Mouse (Mus musculus): ENCODE measurements at regions not wholly inside any gene's neighbourhood (a gene's known extent, or its start where the extent isn't known, plus 50 kb on each side); places are given as distances from the start of the nearest gene placed in this dataset.

GRCm38 (mm10) chr2:160152101-160152500, 181.9 kb downstream of the Gm826 start:
- ATAC-seq (replicated peaks; ENCODE audit: low FRiP score, low TSS enrichment, low read depth) (no peak), DNase-seq (ENCODE audit: low spot score) (no peak)
- H3K27ac ChIP-seq (ENCODE audit: low read depth), result no peak overlapping the region
- H3K27me3 ChIP-seq (replicated peaks; ENCODE audit: control insufficient read depth, insufficient read depth, low read length), result no peaks in the 10 kb centered on the region
- peaks cover 5% of the 10 kb centered on the region; the same call in 1 of the 2 replicates for H3K4me1 ChIP-seq (replicated peaks; ENCODE audit: control insufficient read depth, insufficient read depth, low read length)
- 72% methylated on average over 3 of the region's 3 CpGs for WGBS
- H3K4me2 ChIP-seq (ENCODE audit: low read length), result no peak overlapping the region
- no peak overlapping the region for H3K4me3 ChIP-seq (ENCODE audit: low read depth, low read length)
- H3K36me3 ChIP-seq (ENCODE audit: control insufficient read depth, insufficient read depth, low read length), result no peaks in the 10 kb centered on the region
- no peak overlapping the region for H3K9ac ChIP-seq (ENCODE audit: low read length)
- no peaks in the 10 kb centered on the region for H3K9me3 ChIP-seq (ENCODE audit: control insufficient read depth, low read length)

DNA sequence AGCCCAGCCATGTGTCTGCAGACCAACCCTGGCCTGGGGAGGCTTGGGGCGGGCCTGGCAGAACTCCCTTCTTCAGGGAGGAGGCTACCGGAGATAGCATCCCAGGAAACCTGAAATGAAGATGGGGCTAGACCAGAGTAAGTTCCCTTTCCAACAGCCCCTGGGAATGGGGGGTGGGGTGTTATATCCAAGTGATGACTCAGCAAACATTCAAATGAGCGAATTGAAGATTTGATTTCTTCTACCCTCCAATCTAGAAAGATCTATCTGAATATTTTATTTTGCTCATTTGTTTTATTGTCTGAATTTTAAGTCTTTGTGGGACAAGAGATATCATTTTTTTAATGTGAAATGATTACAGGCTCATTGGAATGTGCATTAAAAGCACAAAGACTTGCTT, 185.0 kb downstream of the Gm826 start:
- H3K9ac ChIP-seq (ENCODE audit: low read length), result no peak overlapping the region
- no peaks in the 10 kb centered on the region for H3K36me3 ChIP-seq (ENCODE audit: control insufficient read depth, insufficient read depth, low read length)
- H3K4me2 ChIP-seq (ENCODE audit: low read length), result no peak overlapping the region
- ATAC-seq (replicated peaks; ENCODE audit: low FRiP score, low TSS enrichment, low read depth) (no peak), DNase-seq (ENCODE audit: low spot score) (no peak)
- H3K27ac ChIP-seq (ENCODE audit: low read depth), result no peak overlapping the region
- no peak overlapping the region for H3K4me3 ChIP-seq (ENCODE audit: low read depth, low read length)
- H3K27me3 ChIP-seq (replicated peaks; ENCODE audit: control insufficient read depth, insufficient read depth, low read length), result no peaks in the 10 kb centered on the region
- H3K4me1 ChIP-seq (replicated peaks; ENCODE audit: control insufficient read depth, insufficient read depth, low read length), result peaks cover 5% of the 10 kb centered on the region; the same call in 1 of the 2 replicates
- no peaks in the 10 kb centered on the region for H3K9me3 ChIP-seq (ENCODE audit: control insufficient read depth, low read length)
- 92% methylated on average over 3 of the region's 3 CpGs for WGBS

GRCm38 (mm10) chr2:160148516-160148915, 185.4 kb downstream of the Gm826 start:
- Histone ChIP-seq H3K9me3 (ENCODE audit: control insufficient read depth, low read length) (no peaks in the 10 kb centered on the region), H3K36me3 (ENCODE audit: control insufficient read depth, insufficient read depth, low read length) (no peaks in the 10 kb centered on the region), H3K27me3 (replicated peaks; ENCODE audit: control insufficient read depth, insufficient read depth, low read length) (no peaks in the 10 kb centered on the region), H3K9ac (ENCODE audit: low read length) (no peak overlapping the region), H3K4me2 (ENCODE audit: low read length) (no peak overlapping the region), H3K4me1 (replicated peaks; ENCODE audit: control insufficient read depth, insufficient read depth, low read length) (peaks cover 1% of the 10 kb centered on the region; the same call in 1 of the 2 replicates), H3K27ac (ENCODE audit: low read depth) (no peak overlapping the region), H3K4me3 (ENCODE audit: low read depth, low read length) (no peak overlapping the region)
- DNase-seq (ENCODE audit: low spot score) (no peak), ATAC-seq (replicated peaks; ENCODE audit: low FRiP score, low TSS enrichment, low read depth) (no peak)
- WGBS, result 64% methylated on average over 10 of the region's 10 CpGs

DNA sequence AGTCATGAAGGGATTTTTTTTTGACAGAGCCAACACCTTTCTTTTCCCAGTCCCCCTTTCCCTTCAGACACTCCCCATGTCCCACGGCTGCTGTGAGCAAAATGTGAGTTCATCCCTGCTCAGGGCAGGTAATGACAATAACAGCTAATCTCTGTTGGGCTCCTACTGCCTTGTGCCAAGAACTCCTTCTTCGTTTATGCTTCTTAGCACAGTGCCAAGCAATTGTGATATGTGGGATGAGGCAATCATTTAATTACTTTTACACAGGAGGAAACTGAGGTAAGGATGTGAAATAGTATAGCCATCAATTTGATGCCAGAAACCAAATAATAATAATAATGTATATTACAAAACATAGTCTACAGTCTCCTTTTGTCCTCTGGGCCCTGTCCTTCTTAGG, 185.9 kb downstream of the Gm826 start:
- ATAC-seq (replicated peaks; ENCODE audit: low FRiP score, low TSS enrichment, low read depth), result no peak
- Histone ChIP-seq H3K27me3 (replicated peaks; ENCODE audit: control insufficient read depth, insufficient read depth, low read length) (no peaks in the 10 kb centered on the region), H3K27ac (ENCODE audit: low read depth) (no peak overlapping the region), H3K9ac (ENCODE audit: low read length) (no peak overlapping the region), H3K9me3 (ENCODE audit: control insufficient read depth, low read length) (no peaks in the 10 kb centered on the region), H3K4me2 (ENCODE audit: low read length) (no peak overlapping the region), H3K36me3 (ENCODE audit: control insufficient read depth, insufficient read depth, low read length) (no peaks in the 10 kb centered on the region), H3K4me1 (replicated peaks; ENCODE audit: control insufficient read depth, insufficient read depth, low read length) (no peaks in the 10 kb centered on the region), H3K4me3 (ENCODE audit: low read depth, low read length) (no peak overlapping the region)
- 70% methylated on average over 2 of the region's 2 CpGs for WGBS
- DNase-seq (ENCODE audit: low spot score), result no peak

- WGBS, result 63% methylated on average over 4 of the region's 4 CpGs
- no peak for ATAC-seq (replicated peaks; ENCODE audit: low FRiP score, low TSS enrichment, low read depth)
Measured at GRCm38 (mm10) chr2:160140166-160140740, 193.7 kb downstream of the Gm826 start.

DNA sequence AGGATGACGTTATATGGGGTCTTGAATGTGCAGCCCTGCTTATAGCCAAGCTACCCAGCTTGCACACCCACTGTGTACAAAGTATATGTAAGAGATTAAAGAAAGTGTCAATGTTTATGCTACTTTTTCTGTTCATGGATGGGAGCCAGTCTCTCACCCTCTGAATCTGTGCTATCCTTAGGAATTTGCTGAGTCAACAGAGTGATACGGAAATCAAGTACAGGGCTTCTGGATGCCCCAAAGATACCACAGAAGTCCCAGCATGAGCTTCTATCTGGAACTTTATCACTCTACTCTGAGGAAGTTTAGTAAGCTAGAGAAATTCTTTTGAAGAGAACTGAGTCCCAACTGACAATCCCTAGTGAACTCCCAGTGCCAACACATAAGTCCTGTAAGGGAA, 195.9 kb downstream of the Gm826 start:
- Histone ChIP-seq H3K4me2 (ENCODE audit: low read length) (no peak overlapping the region), H3K9ac (ENCODE audit: low read length) (no peak overlapping the region), H3K4me1 (replicated peaks; ENCODE audit: control insufficient read depth, insufficient read depth, low read length) (no peaks in the 10 kb centered on the region), H3K4me3 (ENCODE audit: low read depth, low read length) (no peak overlapping the region), H3K27ac (ENCODE audit: low read depth) (no peak overlapping the region), H3K27me3 (replicated peaks; ENCODE audit: control insufficient read depth, insufficient read depth, low read length) (no peaks in the 10 kb centered on the region), H3K9me3 (ENCODE audit: control insufficient read depth, low read length) (no peaks in the 10 kb centered on the region), H3K36me3 (ENCODE audit: control insufficient read depth, insufficient read depth, low read length) (no peaks in the 10 kb centered on the region)
- WGBS, result 55% methylated on average over 2 of the region's 2 CpGs
- no peak for ATAC-seq (replicated peaks; ENCODE audit: low FRiP score, low TSS enrichment, low read depth)
- DNase-seq (ENCODE audit: low spot score), result no peak

More at GRCm38 (mm10) chr2:160140166-160140740, 193.7 kb downstream of the Gm826 start:
- Histone ChIP-seq H3K4me3 (ENCODE audit: low read depth, low read length) (no peak overlapping the region), H3K4me1 (replicated peaks; ENCODE audit: control insufficient read depth, insufficient read depth, low read length) (no peaks in the 10 kb centered on the region), H3K27me3 (replicated peaks; ENCODE audit: control insufficient read depth, insufficient read depth, low read length) (no peaks in the 10 kb centered on the region), H3K9me3 (ENCODE audit: control insufficient read depth, low read length) (no peaks in the 10 kb centered on the region), H3K27ac (ENCODE audit: low read depth) (no peak overlapping the region), H3K9ac (ENCODE audit: low read length) (no peak overlapping the region), H3K36me3 (ENCODE audit: control insufficient read depth, insufficient read depth, low read length) (no peaks in the 10 kb centered on the region), H3K4me2 (ENCODE audit: low read length) (no peak overlapping the region)
- no peak for DNase-seq (ENCODE audit: low spot score)

DNA sequence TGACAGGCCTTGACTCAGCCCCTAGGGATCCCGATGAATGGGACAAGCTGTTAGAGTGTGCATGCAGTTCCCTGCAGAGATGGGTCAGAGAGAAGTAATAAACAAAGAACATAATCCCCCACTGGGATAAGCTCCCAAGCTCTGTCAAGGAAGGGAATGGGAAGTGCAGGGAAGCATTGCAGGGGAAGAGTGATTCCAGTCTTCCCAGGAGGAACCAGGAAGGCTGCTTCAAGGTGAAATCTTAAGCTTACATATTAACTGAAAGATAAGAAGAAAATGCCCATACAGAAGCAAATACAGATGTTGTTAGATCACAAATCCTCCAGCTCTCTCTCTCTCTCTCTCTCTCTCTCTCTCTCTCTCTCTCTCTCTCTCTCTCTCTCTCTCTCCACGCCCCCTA, 202.2 kb downstream of the Gm826 start:
- Histone ChIP-seq H3K27ac (ENCODE audit: low read depth) (no peak overlapping the region), H3K36me3 (ENCODE audit: control insufficient read depth, insufficient read depth, low read length) (no peaks in the 10 kb centered on the region), H3K4me3 (ENCODE audit: low read depth, low read length) (no peak overlapping the region), H3K27me3 (replicated peaks; ENCODE audit: control insufficient read depth, insufficient read depth, low read length) (no peaks in the 10 kb centered on the region), H3K4me1 (replicated peaks; ENCODE audit: control insufficient read depth, insufficient read depth, low read length) (no peaks in the 10 kb centered on the region), H3K9ac (ENCODE audit: low read length) (no peak overlapping the region), H3K9me3 (ENCODE audit: control insufficient read depth, low read length) (no peaks in the 10 kb centered on the region), H3K4me2 (ENCODE audit: low read length) (no peak overlapping the region)
- no peak for ATAC-seq (replicated peaks; ENCODE audit: low FRiP score, low TSS enrichment, low read depth)
- 50% methylated on average over 2 of the region's 2 CpGs for WGBS
- no peak for DNase-seq (ENCODE audit: low spot score)

DNA sequence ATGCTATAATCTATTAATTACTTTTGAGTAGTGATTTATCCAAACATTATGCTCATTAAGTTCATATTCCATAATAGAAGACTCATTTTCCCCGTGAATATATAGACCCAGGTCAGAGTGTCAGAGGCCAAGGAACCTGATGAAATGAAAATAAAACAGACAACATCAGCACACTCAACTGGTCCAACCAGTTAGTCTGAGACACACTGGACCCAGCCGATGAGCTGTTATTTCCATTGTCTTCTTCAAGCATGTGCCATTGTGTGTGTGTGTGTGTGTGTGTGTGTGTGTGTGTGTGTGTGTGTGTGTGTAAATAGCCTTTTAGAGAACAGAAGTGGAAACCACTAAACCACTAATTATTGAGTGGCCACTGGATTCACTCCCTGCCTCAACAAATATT, 202.6 kb downstream of the Gm826 start:
- no peak overlapping the region for H3K27ac ChIP-seq (ENCODE audit: low read depth)
- H3K4me1 ChIP-seq (replicated peaks; ENCODE audit: control insufficient read depth, insufficient read depth, low read length), result no peaks in the 10 kb centered on the region
- 59% methylated on average over 2 of the region's 2 CpGs for WGBS
- no peaks in the 10 kb centered on the region for H3K27me3 ChIP-seq (replicated peaks; ENCODE audit: control insufficient read depth, insufficient read depth, low read length)
- no peaks in the 10 kb centered on the region for H3K36me3 ChIP-seq (ENCODE audit: control insufficient read depth, insufficient read depth, low read length)
- ATAC-seq (replicated peaks; ENCODE audit: low FRiP score, low TSS enrichment, low read depth) (no peak), DNase-seq (ENCODE audit: low spot score) (no peak)
- H3K4me3 ChIP-seq (ENCODE audit: low read depth, low read length), result no peak overlapping the region
- H3K9ac ChIP-seq (ENCODE audit: low read length), result no peak overlapping the region
- H3K4me2 ChIP-seq (ENCODE audit: low read length), result no peak overlapping the region
- no peaks in the 10 kb centered on the region for H3K9me3 ChIP-seq (ENCODE audit: control insufficient read depth, low read length)

DNA sequence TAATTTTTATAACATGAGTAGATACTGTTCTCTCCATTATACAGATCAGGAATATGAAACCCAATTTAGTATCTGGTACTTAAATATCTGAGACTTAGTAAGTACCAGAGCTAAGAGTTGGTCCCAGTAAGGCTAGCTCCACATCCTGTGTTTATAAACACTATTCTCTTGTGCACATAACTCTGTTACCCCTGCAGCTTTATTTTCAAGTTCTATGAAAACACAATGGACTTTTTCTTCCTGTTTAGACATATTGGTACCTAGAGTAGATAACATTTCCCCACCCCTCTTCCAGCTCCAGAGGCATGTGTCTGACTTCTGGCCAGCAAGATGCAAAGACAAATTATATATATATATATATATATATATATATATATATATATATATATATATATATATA, 216.8 kb downstream of the Gm826 start:
- DNase-seq (ENCODE audit: low spot score), result no peak

More for the DNA sequence above, 216.8 kb downstream of the Gm826 start:
- Histone ChIP-seq H3K9ac (ENCODE audit: low read length) (no peak overlapping the region), H3K4me2 (ENCODE audit: low read length) (no peak overlapping the region), H3K27me3 (replicated peaks; ENCODE audit: control insufficient read depth, insufficient read depth, low read length) (no peaks in the 10 kb centered on the region), H3K36me3 (ENCODE audit: control insufficient read depth, insufficient read depth, low read length) (no peaks in the 10 kb centered on the region), H3K9me3 (ENCODE audit: control insufficient read depth, low read length) (no peaks in the 10 kb centered on the region), H3K4me1 (replicated peaks; ENCODE audit: control insufficient read depth, insufficient read depth, low read length) (no peaks in the 10 kb centered on the region), H3K27ac (ENCODE audit: low read depth) (no peak overlapping the region), H3K4me3 (ENCODE audit: low read depth, low read length) (no peak overlapping the region)
- no peak for ATAC-seq (replicated peaks; ENCODE audit: low FRiP score, low TSS enrichment, low read depth)

Data from intestine, embryonic 14.5 days (tissue).